Mouse (Mus musculus): ENCODE measurements at regions not wholly inside any gene's neighbourhood (a gene's known extent, or its start where the extent isn't known, plus 50 kb on each side); places are given as distances from the start of the nearest gene placed in this dataset.

DNA sequence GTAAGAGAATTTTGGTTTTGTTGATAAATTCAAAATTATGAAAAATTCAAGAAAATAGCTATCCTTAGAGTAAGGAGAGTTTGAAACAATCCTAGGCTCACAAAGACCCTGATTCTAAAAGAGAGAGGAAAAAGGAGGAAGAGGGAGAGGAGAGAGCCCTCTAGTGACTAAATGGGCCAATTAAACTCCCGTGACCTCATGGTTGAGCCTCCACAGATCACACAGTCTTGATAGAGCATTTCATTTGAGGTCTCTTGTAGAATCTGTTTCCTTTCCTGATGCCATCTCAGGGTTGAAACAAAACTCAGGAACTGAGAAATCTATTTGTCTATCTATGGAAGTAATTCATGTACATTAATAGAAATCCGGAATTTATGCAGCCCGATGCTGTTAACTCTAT is 258.8 kb downstream of the Foxa2 start:
- no peaks in the 10 kb centered on the region for H3K36me3 ChIP-seq (ENCODE audit: control insufficient read depth, insufficient read depth, low read length)
- no peak for TF ChIP-seq POLR2A (IDR thresholded peaks at IDR 0.05; ENCODE audit: low read depth, low read length)
- TF ChIP-seq CTCF (conservative IDR thresholded peaks at IDR 0.05; ENCODE audit: insufficient read depth, insufficient read length, low read depth, low read length): no peak
- no peaks in the 10 kb centered on the region; the same call in 1 of the 2 replicates for H3K27me3 ChIP-seq (replicated peaks; ENCODE audit: control insufficient read depth, insufficient read depth, low read length)
- H3K4me1 ChIP-seq (ENCODE audit: control insufficient read depth, insufficient read depth, low read length): no peaks in the 10 kb centered on the region
- H3K4me3 ChIP-seq (ENCODE audit: insufficient read depth, low read depth, low read length): no peak overlapping the region
- 76% methylated on average over 3 of the region's 3 CpGs for WGBS
- H3K27ac ChIP-seq (ENCODE audit: insufficient read depth, low read depth, low read length): no peak overlapping the region
- DNase-seq: no peak

DNA sequence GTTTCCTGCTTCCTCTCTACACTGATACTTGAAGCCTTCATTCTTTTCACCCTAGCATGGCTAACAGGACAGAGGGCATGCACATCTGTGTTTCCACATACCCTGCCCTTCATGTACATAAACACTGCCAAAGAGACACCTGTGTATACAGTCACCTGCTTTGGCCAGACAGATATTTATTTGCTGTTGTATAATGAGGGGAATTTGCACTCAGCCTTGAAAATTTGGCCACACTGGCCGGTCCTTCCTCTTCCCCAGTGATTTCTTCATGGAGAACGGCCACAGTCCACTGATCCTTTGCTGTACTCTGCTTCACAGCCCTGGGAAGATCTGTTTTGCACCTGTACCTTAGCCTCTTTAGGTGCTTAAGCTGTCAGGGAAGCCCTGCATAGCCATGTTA is 264.3 kb downstream of the Foxa2 start:
- Histone ChIP-seq H3K27me3 (replicated peaks; ENCODE audit: control insufficient read depth, insufficient read depth, low read length) (no peaks in the 10 kb centered on the region; the same call in 1 of the 2 replicates), H3K4me3 (ENCODE audit: insufficient read depth, low read depth, low read length) (no peak overlapping the region), H3K27ac (ENCODE audit: insufficient read depth, low read depth, low read length) (no peak overlapping the region), H3K4me1 (ENCODE audit: control insufficient read depth, insufficient read depth, low read length) (no peaks in the 10 kb centered on the region), H3K36me3 (ENCODE audit: control insufficient read depth, insufficient read depth, low read length) (no peaks in the 10 kb centered on the region)
- TF ChIP-seq CTCF (conservative IDR thresholded peaks at IDR 0.05; ENCODE audit: insufficient read depth, insufficient read length, low read depth, low read length) (no peak), POLR2A (IDR thresholded peaks at IDR 0.05; ENCODE audit: low read depth, low read length) (no peak)
- 28% methylated on average over 2 of the region's 2 CpGs for WGBS
- peak; percentile 57 for DNase-seq

DNA sequence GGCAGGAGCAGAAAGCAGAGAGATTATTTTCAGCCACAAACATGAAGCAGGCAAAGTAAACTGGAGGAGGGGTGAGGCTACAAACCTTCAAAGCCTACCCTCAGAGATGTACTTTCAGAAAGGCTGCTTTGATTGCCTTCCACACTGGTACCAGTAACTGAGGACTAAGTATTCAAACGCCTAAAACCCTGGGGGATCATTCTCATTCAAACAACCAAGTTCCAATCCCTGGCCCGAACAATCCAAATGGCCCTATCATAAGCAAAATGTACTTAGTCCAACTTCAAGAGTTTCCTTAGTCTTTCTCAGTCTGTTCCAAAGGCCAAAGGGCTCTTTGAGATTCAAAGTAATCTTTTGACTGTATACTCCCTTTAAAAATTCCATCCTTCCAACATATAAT is 270.5 kb downstream of the Foxa2 start:
- 41% methylated on average over 2 of the region's 2 CpGs for WGBS
- Histone ChIP-seq H3K4me1 (ENCODE audit: control insufficient read depth, insufficient read depth, low read length) (no peaks in the 10 kb centered on the region), H3K27me3 (replicated peaks; ENCODE audit: control insufficient read depth, insufficient read depth, low read length) (no peaks in the 10 kb centered on the region), H3K36me3 (ENCODE audit: control insufficient read depth, insufficient read depth, low read length) (no peaks in the 10 kb centered on the region), H3K4me3 (ENCODE audit: insufficient read depth, low read depth, low read length) (no peak overlapping the region), H3K27ac (ENCODE audit: insufficient read depth, low read depth, low read length) (no peak overlapping the region)
- no peak for DNase-seq
- no peak for TF ChIP-seq POLR2A (IDR thresholded peaks at IDR 0.05; ENCODE audit: low read depth, low read length)
- TF ChIP-seq CTCF (conservative IDR thresholded peaks at IDR 0.05; ENCODE audit: insufficient read depth, insufficient read length, low read depth, low read length): no peak

- no peak for TF ChIP-seq POLR2A (IDR thresholded peaks at IDR 0.05; ENCODE audit: low read depth, low read length)
- TF ChIP-seq CTCF (conservative IDR thresholded peaks at IDR 0.05; ENCODE audit: insufficient read depth, insufficient read length, low read depth, low read length): no peak
- no peak overlapping the region for H3K27ac ChIP-seq (ENCODE audit: insufficient read depth, low read depth, low read length)
- no peaks in the 10 kb centered on the region for H3K27me3 ChIP-seq (replicated peaks; ENCODE audit: control insufficient read depth, insufficient read depth, low read length)
- H3K4me1 ChIP-seq (ENCODE audit: control insufficient read depth, insufficient read depth, low read length): no peaks in the 10 kb centered on the region
- H3K4me3 ChIP-seq (ENCODE audit: insufficient read depth, low read depth, low read length): no peak overlapping the region
- WGBS: 27% methylated on average over 1 of the region's 1 CpGs
- no peak for DNase-seq
- H3K36me3 ChIP-seq (ENCODE audit: control insufficient read depth, insufficient read depth, low read length): no peaks in the 10 kb centered on the region
These were observed 274.2 kb downstream of the Foxa2 start for GRCm38 (mm10) chr2:147772579-147772978.

GRCm38 (mm10) chr2:147753089-147753488 is 293.7 kb downstream of the Foxa2 start:
- TF ChIP-seq CTCF (conservative IDR thresholded peaks at IDR 0.05; ENCODE audit: insufficient read depth, insufficient read length, low read depth, low read length) (no peak), POLR2A (IDR thresholded peaks at IDR 0.05; ENCODE audit: low read depth, low read length) (no peak)
- Histone ChIP-seq H3K4me1 (ENCODE audit: control insufficient read depth, insufficient read depth, low read length) (no peaks in the 10 kb centered on the region), H3K4me3 (ENCODE audit: insufficient read depth, low read depth, low read length) (no peak overlapping the region), H3K27me3 (replicated peaks; ENCODE audit: control insufficient read depth, insufficient read depth, low read length) (no peaks in the 10 kb centered on the region), H3K27ac (ENCODE audit: insufficient read depth, low read depth, low read length) (no peak overlapping the region), H3K36me3 (ENCODE audit: control insufficient read depth, insufficient read depth, low read length) (no peaks in the 10 kb centered on the region)
- DNase-seq: no peak
- 68% methylated on average over 2 of the region's 2 CpGs for WGBS

DNA sequence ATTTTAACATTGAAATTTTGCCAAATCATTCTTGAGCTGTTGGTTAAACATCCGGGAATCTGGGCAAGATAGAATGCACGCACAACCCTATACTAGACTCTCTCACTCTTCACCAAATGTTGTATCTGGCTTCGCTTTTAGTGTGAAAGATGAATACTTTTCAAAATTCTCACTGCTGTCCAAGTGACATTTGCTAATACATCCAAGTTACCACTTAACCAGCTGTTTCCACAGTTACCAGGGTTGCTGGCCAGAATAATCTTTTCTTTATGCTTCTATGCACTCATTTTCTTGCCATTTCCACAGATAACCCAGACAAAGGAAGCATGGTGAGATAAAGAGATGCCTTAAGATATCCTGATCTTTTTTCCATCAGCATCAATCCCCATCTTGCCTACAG is 294.9 kb downstream of the Foxa2 start:
- H3K27ac ChIP-seq (ENCODE audit: insufficient read depth, low read depth, low read length): no peak overlapping the region
- TF ChIP-seq POLR2A (IDR thresholded peaks at IDR 0.05; ENCODE audit: low read depth, low read length): no peak
- no peak for TF ChIP-seq CTCF (conservative IDR thresholded peaks at IDR 0.05; ENCODE audit: insufficient read depth, insufficient read length, low read depth, low read length)
- H3K4me3 ChIP-seq (ENCODE audit: insufficient read depth, low read depth, low read length): no peak overlapping the region
- H3K36me3 ChIP-seq (ENCODE audit: control insufficient read depth, insufficient read depth, low read length): no peaks in the 10 kb centered on the region
- H3K4me1 ChIP-seq (ENCODE audit: control insufficient read depth, insufficient read depth, low read length): no peaks in the 10 kb centered on the region
- no peak for DNase-seq
- no peaks in the 10 kb centered on the region for H3K27me3 ChIP-seq (replicated peaks; ENCODE audit: control insufficient read depth, insufficient read depth, low read length)
- 78% methylated on average over 3 of the region's 3 CpGs for WGBS

GRCm38 (mm10) chr2:147748006-147748405 is 298.8 kb downstream of the Foxa2 start:
- Histone ChIP-seq H3K4me3 (ENCODE audit: insufficient read depth, low read depth, low read length) (no peak overlapping the region), H3K27me3 (replicated peaks; ENCODE audit: control insufficient read depth, insufficient read depth, low read length) (no peaks in the 10 kb centered on the region), H3K4me1 (ENCODE audit: control insufficient read depth, insufficient read depth, low read length) (no peaks in the 10 kb centered on the region), H3K27ac (ENCODE audit: insufficient read depth, low read depth, low read length) (no peak overlapping the region), H3K36me3 (ENCODE audit: control insufficient read depth, insufficient read depth, low read length) (no peaks in the 10 kb centered on the region)
- WGBS: 15% methylated on average over 4 of the region's 4 CpGs
- TF ChIP-seq POLR2A (IDR thresholded peaks at IDR 0.05; ENCODE audit: low read depth, low read length): no peak
- peak; percentile 50 for DNase-seq

- WGBS: 79% methylated on average over 2 of the region's 2 CpGs
- H3K27ac ChIP-seq (ENCODE audit: insufficient read depth, low read depth, low read length): no peak overlapping the region
- no peaks in the 10 kb centered on the region for H3K27me3 ChIP-seq (replicated peaks; ENCODE audit: control insufficient read depth, insufficient read depth, low read length)
- TF ChIP-seq POLR2A (IDR thresholded peaks at IDR 0.05; ENCODE audit: low read depth, low read length): no peak
- TF ChIP-seq CTCF (conservative IDR thresholded peaks at IDR 0.05; ENCODE audit: insufficient read depth, insufficient read length, low read depth, low read length): no peak
- no peak overlapping the region for H3K4me3 ChIP-seq (ENCODE audit: insufficient read depth, low read depth, low read length)
- H3K36me3 ChIP-seq (ENCODE audit: control insufficient read depth, insufficient read depth, low read length): no peaks in the 10 kb centered on the region
- no peak for DNase-seq
- H3K4me1 ChIP-seq (ENCODE audit: control insufficient read depth, insufficient read depth, low read length): no peaks in the 10 kb centered on the region
These were observed 302.9 kb downstream of the Foxa2 start for GRCm38 (mm10) chr2:147743908-147744307.
